Mouse (Mus musculus) kidney, adult 8-10 months (tissue): ENCODE data around the gene Gdpgp1.

Experiments
- DNase-seq, 2 experiments: peaks; one replicate each; pipeline ENCODE4 v3.0.0; 2022

Gene Gdpgp1

DNA sequence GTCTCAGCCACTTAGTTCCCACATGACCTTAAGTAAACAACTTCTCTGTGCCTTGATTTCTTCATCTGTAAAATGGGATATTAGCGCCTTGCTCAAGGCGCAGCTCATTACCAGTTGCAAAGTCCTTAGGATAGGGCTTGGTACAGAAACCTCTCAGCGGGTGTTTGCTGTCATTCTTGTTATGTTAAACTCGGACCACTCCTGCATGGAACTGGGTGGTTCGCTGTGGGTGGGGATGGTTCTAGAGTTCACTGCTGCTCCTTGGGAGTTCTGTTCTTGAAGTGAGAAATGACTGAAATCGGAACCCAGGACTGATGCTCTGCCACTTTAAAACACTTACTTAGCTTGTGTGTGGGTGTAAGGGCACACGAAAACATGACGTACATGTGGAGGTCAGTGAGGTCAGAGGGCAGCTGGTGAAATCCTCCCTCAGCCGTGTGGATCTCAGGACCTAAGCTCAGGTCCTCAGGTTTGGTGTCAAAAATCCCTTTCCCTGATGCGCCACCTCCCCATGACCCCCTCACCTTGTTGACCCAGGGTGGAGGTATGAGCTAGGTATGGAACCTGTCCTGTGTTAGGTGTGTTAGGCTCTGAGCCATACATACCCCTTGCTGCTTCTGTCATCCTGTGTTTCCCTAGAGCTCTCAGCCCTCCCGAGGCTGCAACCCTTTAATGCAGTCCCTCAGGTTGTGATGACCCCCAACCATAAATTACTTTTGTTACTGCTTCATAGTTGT is 32.6 kb upstream of the Gdpgp1 start:
- DNase-seq = no peak

- no peak for DNase-seq
Measured at GRCm38 (mm10) chr7:80200588-80200945, 32.1 kb upstream of the Gdpgp1 start.

GRCm38 (mm10) chr7:80200963-80201539 is 31.6 kb upstream of the Gdpgp1 start:
- DNase-seq = no peak

DNA sequence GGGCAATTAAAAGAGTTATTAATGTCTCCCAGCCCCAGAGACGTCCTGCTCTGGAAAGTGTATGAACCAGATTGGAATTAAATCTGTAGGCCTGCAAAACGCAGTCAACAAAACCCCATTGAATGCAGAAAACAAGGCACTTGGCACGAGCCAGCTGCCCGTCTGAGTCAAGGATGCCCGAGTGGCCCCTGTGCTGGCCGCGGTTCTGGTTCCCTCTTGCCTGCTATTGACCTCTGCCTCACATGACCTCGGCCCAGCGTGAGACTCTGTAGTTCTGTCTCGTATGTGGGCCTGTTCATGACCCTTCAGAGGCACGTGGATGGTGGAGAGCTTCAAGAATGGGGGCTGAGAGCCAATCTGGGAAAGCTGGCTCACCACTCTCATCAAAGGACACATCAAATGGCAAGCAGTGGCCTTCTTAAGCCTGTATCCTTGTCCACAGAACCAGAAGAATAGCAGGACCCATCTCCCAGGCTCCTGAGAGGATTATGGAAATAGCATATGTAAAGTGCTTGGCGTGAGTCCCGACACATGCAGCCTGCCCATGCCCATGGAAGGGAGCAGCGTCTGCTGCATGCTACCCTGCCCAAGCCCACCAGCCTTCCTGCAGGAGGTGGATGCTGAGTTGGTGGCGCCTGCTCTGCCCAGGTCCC is 30.7 kb upstream of the Gdpgp1 start:
- DNase-seq = peak in 1 of 2 experiments; percentile 52

- DNase-seq = no peak
Measured at GRCm38 (mm10) chr7:80202961-80203360, 29.7 kb upstream of the Gdpgp1 start.

DNA sequence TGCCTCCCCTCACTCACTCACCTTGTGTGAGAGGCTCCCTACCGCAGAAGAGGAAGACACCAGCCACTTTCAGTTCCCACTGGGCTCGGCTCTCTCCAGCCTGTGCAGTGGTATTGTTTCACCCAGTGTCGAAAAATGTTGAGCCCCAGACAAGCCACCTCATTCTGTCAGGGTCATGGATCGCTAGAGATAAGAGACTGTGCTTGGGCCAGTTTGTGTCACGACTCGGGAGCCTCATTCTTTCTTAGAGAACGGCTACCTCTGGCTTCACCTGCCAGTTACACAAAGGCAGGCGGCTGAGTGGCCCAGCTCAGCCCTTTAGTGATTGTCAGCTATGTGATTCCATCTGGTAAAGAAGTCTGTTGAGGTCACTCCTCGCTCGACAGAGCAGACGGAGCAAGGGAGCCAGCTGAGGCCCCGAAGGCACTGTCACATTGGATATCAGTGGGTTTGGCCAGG is 29.0 kb upstream of the Gdpgp1 start:
- no peak for DNase-seq

DNA sequence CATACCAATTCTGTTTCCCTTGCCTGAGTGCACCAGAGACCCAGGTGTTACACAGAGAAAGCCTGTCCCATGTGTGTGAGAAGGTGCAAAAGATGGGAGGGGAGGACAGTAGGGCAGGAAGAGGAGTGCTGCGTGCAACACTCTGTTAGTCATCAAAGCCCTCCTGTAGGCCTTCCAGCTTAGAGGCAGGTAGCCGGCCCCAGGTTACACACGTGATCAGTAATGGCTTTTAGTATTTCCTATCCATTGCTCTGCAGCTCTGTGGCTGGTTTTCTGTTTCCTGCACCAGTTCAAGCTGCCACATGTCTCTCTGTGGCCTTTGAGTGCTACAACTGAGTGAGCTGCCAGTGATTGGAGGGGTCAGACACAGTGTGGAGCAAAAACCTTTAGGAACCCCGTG is 28.3 kb upstream of the Gdpgp1 start:
- no peak for DNase-seq

- no peak for DNase-seq
Measured at GRCm38 (mm10) chr7:80204961-80205360, 27.7 kb upstream of the Gdpgp1 start.

DNA sequence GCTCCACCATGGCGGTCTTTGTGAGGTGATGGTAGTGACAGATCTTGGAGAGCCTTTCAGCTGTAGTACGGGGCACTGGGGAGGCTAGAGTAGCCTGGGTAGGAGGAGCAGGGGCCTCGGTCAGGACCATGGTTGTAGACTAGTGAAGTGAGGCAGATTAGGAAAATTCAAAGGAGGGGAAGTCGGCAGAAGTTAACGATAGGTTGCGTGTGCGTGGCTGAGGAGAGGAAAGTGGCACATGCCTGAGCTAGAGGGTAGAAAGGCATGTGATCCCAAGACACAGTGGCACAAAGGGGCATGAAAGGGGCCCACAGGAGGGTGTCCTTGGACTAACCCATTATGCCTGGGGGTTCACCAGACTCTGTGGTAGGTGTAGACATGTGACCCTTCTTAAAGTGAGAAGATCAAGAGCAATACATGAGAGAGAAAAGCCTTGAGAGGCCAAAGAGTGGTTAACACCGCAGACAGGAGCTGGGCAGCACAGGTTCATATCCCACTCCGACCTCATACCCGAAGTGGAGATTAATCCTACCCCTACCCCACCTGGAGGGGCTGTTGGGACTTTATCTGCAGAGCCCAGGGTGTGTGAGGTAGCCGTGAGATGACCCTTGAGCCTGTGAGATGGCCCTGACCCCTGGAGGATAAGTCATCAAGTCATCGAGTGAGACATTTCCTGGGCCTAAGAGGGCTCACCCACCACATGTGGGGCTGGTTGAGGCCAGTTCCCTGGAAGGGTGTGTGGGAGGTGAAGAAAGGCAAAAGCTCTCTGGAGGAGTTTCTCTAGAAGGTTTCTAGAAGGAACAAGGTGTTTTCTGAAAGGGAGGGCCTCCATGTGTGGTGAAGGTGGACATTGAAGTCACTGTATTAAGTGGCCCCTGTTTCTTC is 26.7 kb upstream of the Gdpgp1 start:
- no peak for DNase-seq

GRCm38 (mm10) chr7:80207314-80207731 is 25.3 kb upstream of the Gdpgp1 start:
- peak; percentile 73 to 84 for DNase-seq

- peak in 1 of 2 experiments; percentile 51 for DNase-seq
Measured at GRCm38 (mm10) chr7:80208026-80208642, 24.5 kb upstream of the Gdpgp1 start.

DNA sequence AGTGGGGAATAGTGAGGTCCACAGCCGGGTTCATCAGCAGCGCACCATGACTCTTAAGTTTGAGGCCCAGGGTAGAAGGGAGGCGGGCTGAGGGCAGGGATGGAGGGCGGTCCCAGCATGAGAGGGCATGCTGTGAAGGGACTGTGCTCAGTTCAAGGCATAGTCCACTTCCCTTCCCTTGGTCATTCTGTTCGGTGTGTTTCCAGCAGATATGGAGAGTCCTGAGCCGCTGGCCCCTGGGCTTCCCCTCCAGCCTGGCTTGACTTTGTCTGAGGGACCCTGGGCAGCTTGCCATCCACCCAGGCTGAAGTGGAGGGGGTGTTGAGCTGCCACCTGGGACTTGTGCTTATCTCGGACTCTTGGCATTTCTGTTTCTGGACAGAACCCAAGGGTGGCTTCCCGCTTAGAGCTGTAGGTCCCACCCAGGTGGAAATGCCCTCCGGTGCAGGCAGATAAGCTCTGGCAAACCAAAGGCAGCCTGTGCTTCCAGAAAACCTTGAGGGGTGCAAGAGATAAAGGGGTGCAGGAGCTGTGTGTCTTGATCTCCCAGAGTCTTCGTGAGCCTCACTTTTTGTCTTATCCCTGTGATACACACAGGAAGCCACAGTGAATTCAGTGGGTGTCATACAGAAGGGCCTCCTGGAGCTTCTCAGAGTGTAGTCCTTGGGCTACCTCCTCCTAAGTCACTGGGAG is 23.8 kb upstream of the Gdpgp1 start:
- DNase-seq = peak in 1 of 2 experiments; percentile 44

GRCm38 (mm10) chr7:80209669-80210068 is 23.0 kb upstream of the Gdpgp1 start:
- no peak for DNase-seq

DNA sequence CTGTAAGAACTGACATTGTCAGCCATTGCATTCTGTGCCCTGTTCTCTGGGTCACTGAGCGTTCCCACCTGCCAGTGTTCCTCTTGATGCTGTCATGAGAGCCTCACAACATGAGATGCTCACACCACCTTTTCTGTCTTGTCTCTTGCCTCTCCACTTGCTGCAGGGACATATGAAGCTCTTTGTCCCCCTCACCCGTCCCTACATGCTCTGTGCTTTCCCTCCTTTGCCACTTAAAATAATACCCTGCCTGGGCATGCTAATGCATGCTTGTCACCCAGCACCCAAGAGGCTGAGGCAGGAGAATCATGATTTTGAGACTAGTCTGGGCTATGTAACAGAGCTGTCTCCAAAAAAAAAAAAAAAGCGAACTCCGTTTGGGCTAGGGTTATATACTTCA is 21.7 kb upstream of the Gdpgp1 start:
- DNase-seq = no peak

- no peak for DNase-seq
Measured at GRCm38 (mm10) chr7:80213604-80214003, 19.1 kb upstream of the Gdpgp1 start.

DNA sequence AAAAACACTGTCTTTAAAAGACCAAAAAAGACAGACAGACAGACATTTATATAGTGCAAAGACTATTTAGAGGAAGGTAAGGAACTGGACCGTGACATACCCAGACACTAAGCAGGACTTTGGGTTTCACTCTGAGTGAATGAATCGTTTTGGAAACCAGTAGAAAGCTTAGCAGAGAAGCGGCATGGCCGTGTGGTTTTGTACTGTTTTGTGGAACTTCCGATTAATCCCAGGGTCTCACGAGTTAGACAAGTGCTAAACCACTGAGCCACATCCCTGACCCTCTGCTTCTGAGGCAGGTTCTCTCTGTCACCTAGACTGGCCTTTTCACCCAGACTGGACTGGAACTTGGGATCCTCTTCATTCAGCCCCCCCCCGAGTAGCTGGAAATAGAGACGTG is 18.2 kb upstream of the Gdpgp1 start:
- DNase-seq = no peak

DNA sequence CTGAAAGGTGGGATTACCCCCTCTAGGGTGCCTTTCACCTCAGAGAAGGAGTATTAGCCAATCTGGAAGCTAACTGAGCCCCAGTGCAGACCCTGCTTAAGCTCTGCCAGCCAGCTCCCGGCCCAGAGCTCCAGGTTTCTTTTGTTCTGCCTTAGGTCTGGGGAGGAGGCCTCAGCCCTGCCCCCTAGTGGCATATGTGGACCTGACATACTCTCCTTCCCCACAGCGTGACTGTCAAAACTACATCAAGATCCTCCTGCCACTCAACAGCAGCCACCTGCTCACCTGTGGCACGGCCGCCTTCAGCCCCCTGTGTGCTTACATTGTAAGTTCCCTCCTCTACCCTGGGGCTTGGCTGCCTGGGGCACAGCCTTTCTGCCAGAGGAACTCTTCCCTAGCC is 17.3 kb upstream of the Gdpgp1 start:
- peak; percentile 55 to 82 for DNase-seq

GRCm38 (mm10) chr7:80216566-80216965 is 16.1 kb upstream of the Gdpgp1 start:
- peak in 1 of 2 experiments; percentile 50 for DNase-seq

GRCm38 (mm10) chr7:80218666-80219065 is 14.0 kb upstream of the Gdpgp1 start:
- DNase-seq = no peak

DNA sequence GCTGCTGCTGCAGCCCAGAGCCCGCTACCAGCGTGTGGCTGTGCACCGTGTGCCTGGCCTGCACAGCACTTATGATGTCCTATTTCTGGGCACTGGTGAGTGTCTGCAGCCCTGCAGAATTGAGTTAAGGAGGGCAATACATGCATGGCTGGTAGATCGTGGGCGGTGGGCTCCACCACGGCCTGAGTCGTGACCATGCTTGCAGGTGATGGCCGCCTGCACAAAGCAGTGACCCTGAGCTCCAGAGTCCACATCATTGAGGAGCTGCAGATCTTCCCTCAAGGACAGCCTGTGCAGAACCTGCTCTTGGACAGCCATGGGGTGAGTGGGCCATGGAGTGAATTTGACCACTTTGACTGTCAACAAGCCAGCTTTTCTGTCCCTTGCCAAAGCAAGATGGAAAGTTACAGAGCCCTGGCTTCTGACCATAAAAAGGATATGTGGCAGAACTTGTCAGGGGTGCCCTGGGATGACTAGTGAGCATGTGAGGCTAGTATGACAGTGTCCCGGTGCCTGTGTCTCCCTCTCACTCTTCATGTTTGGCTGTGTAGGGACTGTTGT is 12.3 kb upstream of the Gdpgp1 start:
- DNase-seq = no peak

DNA sequence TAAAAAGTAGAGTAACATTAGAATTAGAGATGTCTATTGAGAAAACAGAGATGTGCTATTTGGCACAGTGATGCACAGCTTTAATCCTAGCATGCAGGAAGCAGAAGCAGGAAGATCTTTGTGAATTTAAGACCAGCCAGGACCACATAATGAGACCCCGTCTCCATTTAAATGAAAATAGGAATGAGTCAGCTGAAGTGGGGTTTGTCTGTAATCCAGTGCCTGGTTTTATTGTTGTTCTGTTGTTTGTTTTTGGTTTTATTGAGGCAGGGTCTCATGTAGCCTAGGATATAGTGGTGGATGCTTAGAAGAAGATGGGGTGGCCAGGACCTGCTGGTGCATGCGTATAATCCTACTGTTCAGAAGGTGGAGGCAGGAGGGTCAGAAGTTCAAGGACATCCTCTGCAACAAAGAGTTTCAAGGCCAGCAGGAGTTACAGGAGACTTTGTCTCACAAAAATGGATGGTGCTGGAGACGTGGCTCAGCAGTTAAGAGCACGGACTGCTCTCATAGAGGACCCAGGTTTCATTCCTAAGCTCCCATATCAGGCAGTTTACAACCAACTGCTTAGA is 11.4 kb upstream of the Gdpgp1 start:
- DNase-seq = no peak
